Mouse (Mus musculus): ENCODE measurements around the gene Pitx3.
"Not testable (repeated sequence)": the region's sequence is repeated elsewhere in the genome, so short reads cannot be mapped to it uniquely, and the experiment has no call there.

Pitx3 gene

DNA sequence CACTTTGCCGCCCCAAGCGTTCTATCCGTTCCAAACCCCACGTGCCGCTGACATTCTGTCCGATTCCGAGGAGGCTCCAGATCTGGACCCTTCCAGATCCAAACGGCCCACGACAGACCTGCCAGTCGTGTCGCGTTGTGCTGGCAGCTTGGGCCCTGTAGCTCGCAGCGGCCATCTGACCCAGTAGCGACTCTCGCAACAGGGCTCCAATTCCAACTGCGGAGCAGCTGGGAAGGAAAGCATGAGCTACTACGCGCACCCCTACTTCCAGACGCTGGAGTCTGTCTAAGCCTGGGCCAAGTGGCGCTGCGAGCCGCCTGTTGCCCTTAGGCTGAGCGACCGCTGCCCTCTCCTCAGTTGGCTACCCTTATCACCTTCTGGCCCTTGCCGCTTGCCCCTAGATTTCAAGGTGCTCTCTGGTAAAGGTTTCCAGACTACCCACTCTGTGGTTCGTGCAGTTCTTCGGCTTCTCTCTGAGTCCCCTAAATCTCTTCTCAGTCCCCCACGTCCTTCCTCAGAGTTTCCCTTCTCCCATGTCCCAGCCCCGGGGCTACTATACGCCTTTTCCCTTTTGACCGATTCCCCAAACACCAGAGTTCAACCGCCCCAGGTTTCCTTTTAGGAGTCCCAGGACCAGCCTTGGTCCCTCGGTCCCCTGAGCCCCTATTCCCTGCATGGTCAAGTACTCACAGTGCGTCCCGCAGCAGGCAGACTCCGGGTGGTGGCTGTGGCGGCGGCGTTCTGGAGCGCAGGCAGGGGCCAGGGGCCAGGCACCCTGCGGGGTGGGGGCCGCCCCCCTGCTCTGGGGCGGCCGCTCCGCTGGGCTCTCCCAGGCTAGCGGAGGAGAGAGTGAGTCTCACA lies at the start of gene Pitx3:
Gene Pitx3 (minus strand): TSS at position 816 of the 861 bp plus-strand sequence.
- DNase-seq (ENCODE audit: low read depth, low spot score): no peak

DNA sequence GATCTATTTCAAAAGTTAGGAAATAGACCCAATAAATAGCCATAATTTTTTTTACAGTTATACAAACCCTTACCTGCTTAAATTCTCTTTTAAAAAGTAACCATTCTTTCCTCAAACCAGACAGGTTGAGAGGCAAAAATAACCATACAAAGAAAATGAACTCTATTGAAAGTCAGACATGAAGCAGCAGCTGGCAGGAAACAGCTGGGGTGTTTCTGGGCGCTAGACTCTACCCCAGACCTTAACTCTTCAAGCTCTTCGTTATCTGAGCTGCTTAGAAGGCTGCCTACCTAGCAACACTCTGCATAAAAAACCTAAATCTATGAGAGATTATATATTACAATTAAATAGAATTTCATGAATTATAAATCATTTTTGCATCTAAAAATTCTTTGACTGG lies 39.1 kb upstream of the Pitx3 start:
- DNase-seq (ENCODE audit: low read depth, low spot score): no peak

DNA sequence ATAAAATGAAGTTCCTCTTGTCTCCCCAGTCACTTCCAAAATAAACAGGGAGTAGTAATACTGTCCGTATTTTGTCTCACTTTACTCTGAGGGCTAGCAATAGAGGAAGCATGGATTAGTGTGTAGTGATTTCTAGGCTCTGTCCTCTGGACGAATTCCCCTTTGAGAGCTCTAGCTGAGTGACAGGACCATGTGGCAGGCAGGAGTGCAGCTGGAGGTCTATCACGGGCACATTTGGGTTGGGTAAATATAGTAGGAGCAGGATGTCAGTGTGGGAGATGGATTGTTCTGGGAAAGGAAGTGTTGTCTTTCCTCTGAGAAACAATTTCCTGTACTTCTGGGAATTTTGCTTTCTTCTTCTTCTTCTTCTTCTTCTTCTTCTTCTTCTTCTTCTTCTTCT lies 38.5 kb upstream of the Pitx3 start:
- DNase-seq (ENCODE audit: low read depth, low spot score): no peak

DNA sequence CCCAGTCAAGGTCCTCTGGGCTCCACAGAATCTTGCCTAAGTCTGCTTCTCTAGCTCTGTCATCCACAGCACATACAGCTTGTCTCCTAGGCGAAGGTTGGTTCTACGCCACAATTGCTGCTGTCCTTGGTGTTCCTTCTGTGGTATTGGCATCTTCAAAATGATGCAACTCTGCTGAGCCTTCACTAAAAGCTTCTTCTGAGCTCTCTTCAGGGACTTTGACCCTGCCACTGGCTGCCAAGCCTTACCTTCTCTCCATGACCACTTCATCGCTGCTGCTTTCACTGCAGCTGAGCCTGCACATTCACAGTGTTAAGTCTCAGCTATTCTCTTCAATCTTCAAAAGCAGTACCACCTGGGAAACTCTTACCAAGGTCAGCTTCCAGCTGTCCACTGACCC lies 34.1 kb upstream of the Pitx3 start:
- DNase-seq (ENCODE audit: low read depth, low spot score): no peak

DNA sequence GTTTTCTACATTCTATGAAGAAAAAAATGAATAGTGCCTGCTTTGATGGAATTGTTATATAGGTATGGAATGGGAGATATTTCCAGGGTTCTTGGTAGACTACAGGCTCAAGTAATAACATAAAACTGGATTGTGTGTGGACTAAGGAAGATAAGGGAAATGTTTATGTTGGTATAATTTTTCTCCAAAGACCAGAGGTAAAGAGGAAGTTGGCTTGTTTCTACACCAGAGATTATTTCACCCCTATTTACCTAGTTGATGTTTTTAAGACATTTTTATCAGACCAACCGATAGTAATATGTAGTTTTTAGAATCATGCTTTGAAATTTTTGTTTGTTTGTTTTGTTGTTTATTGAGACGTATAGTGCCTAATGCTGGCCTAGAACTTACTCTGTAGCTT lies 32.1 kb upstream of the Pitx3 start:
- no peak for DNase-seq (ENCODE audit: low read depth, low spot score)

DNA sequence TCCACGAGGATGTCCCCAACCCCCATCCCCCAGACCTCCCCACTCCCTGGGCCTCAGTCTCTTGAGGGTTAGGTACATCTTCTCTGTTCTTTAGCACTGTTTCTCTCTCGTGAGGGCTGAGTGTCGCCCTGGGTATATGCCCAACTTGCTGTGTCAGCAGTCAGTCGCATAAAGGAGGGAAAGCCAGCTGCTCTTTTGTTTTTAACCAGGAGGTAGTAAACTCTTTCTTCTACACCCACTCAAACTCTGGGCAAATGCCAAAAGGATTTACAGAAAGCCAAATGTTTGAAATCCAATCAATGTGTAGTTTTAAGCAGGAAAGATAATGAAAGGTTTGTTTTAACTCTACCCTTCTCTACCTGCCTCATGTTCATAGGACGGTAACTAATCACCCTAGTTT lies 28.9 kb upstream of the Pitx3 start:
- no peak for DNase-seq (ENCODE audit: low read depth, low spot score)

DNA sequence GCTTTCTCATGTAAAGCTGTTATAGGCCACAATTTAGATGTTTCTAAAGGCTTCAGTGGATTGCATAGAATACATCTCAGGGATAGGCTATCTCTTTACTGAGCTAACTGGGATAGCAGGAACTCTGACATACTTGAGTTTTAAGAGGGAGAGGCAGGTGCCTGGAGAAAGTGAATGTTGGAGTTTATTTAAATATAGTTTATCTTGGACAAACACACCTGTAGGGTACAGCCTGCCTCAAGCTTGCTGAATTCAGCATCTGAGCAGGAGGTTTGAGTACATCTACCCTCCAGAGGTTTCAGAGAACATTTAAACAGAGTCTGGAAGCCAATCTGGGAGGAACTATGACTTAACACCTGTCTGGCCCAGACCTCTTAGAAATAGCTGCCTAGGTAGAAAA lies 27.0 kb upstream of the Pitx3 start:
- no peak for DNase-seq (ENCODE audit: low read depth, low spot score)

DNA sequence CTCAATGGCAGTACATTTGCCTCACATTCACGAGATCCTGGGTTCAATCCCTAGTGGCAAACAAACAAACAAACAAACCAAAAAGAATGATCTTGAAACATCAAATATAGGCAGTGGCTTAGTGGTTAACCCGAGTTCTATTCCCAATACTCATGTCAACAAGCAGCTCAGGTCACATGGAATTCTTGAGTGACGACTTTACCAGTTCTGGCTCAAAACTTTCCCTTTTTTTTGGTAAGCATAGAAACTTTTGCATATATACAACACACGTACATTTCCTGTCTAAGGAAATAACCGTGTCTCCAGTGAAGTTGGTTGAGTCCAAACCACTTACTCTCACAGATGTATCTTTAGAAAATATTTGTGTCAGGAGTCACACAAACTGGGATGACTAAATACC lies 24.4 kb upstream of the Pitx3 start:
- DNase-seq (ENCODE audit: low read depth, low spot score): no peak

DNA sequence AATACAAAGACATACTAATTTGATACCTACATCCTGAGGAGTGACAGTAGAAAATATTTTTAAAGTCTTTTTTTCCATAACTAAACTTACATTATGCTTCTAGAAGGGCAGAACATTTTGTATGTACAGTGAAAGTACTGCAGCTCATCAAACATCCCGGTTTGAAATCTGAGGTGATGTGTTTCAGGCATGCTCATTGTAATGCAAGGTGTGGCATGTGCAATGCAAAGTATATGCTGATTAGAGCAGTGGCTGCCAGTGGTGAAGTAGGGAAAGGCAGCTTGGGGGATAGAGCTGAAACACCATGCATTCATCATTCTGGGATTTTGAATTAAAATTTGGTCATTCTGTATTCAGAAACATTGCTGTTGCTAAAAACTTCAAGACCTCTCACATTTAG lies 21.8 kb upstream of the Pitx3 start:
- DNase-seq (ENCODE audit: low read depth, low spot score): no peak

DNA sequence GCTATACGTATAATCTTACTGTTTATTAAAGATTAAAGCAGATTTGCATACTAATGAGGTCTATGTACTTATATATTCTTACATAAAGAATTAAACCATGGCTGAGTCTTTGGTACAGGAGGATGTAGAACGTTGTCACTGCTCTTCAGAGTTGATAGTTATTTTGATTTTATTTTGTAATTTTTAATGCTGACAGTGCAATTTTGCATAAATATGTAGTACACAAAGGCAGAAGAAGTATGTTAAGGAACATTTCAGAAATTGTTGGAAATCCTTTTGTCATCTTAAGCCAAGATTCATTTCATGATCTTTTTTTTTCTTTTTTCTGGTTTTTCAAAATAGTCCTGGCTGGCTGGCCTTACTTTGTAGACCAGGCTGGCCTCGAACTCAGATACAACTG lies 21.3 kb upstream of the Pitx3 start:
- DNase-seq (ENCODE audit: low read depth, low spot score): no peak

DNA sequence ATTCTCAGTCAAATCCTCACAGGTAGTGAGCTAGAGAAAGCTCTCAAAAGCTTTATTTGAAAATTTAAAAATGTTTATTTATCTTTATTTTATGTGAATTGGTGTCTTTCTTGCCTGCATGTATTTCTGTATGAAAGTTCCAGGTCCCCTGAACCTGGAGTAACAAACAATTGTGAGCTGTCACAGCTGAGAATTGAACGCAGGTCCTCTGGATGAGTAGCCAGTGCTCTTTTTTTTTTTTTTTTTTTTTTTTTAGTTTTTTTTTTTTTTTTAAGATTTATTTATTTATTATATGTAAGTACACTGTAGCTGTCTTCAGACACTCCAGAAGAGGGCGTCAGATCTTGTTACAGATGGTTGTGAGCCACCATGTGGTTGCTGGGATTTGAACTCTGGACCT lies 19.0 kb upstream of the Pitx3 start:
- DNase-seq (ENCODE audit: low read depth, low spot score): not testable (repeated sequence)

DNA sequence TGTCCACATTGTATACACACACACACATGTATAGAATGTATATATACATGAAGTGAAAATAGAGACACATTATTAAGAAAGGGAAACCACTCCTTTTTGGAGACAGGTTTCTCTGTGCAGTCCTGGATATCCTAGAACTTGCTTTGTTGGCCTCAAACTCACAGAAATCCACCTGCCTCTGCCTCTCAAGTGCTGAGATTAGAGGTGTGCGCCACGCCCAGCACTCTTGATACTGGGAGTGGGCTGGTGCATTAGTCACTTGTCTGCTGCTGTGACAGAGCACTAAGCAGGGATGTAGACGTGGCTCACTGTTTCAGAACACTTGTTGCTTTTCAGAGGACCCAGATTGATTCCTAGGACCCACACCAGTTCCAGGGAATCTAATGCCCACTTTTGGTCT lies 17.8 kb upstream of the Pitx3 start:
- no peak for DNase-seq (ENCODE audit: low read depth, low spot score)

DNA sequence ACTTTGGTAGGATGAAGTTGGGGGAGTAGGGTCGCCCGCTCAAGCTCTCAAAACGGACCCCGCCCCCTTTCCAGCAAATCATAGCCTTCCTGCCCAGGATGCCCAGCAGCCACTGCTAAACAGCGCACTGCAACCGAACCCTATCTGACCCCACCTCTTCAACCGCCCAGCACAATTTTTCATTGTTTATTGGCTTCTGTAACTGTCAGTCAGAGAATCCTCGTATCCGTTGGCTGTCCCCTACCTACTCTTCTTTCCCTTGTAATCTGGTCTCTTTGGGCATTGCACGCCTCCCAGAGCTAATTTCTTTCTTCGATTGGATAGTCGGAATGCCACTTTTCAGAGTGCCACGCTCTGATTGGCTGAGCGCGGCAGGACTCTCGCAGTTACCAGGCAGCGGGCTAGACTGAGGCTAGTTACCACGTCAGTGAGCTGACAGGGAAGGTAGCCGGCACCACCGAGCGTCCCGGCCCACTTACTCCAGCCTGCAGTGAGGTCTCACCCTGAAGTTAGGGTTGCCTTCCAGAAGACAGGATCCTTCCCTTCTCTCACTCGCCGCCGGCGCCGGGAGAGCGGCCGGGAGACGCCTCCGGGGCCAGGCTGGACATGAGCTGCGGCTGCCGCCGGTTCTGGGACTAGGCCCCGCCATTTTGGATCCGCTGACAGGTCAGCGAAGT lies 4.1 kb upstream of the Pitx3 start, which contains the start of gene Gbf1:
Gene Gbf1 (plus strand): TSS at position 383 of the 677 bp plus-strand sequence.
- DNase-seq (ENCODE audit: low read depth, low spot score): peak; percentile 94

DNA sequence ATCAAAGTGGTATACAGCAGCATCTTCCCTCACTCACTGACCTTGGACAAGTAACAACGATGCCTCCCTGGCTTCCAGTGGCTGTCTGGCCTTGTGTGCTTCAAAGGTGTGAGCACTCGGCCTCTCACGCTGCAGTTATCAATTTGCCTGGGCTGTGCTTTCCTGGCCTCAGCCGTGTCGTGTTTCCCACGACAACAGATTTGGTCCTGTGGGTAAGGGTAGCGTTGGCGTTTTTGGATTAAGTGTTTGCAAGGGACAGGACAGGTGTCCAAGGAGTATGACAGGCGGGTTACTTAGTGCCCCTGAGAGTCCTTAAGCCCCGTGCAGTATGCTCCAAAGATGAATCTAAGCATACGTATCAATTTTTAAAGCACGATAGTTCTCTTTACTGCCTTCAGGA lies 965 bp upstream of the Pitx3 start:
- no peak for DNase-seq (ENCODE audit: low read depth, low spot score)

DNA sequence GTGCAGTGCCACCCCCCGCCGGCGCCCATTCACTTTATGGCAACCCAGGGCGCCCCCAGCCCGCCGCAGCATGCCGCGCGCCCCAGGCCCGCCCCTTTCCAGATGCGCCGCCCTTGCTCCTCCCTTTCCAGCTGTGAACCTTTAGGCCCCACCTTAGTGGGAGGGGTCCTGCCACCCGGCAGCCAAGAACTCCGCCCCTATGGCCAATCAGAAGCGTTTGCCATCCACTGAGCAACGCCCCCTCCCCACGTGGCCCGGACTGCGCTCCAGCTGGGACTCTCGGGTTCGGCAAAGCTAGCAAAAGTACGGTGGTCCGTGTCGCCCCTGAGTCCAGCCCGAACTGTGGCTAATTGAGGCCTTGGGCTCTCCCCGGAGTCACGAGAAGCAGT lies 240 bp upstream of the Pitx3 start:
- no peak for DNase-seq (ENCODE audit: low read depth, low spot score)

DNA sequence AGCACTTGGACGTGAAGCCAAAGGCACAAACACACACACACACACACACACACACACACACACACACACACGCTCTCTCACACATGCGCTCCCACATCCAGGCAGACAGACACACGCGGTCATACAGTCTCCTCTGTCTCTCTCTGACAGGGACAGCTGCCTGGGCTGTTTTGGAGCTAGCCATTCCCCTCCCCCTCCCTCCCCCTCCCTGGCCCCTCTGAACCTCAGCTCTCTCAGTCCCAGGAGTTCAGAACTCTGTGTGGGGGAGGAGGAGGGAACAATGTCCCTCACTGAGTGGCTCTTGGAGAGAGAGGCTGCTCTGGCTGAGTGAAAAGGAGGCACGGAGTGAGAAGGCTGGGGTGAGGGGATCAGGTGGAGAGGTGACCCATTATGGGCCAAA lies 7.0 kb downstream of the Pitx3 start:
- DNase-seq (ENCODE audit: low read depth, low spot score): no peak

DNA sequence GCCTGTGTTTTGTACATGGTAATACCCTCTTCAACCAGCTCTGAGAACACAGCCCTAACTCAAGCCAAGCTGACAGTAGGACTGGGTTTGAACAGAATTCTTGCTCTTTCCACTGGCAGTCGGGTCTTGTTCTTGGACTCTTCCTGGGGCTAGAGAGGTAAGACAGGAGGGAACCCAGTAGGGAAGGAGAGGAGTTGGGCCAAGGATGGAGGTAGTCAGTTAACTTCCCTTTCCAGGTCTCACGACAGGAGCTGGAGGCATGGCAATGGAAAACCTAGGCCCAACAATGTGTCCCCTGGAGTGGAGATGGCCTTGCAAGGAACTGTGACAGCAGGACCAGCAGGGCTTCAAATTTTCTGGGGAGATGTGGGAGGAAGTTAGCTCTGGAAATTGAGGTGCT lies 7.8 kb downstream of the Pitx3 start:
- no peak for DNase-seq (ENCODE audit: low read depth, low spot score)

DNA sequence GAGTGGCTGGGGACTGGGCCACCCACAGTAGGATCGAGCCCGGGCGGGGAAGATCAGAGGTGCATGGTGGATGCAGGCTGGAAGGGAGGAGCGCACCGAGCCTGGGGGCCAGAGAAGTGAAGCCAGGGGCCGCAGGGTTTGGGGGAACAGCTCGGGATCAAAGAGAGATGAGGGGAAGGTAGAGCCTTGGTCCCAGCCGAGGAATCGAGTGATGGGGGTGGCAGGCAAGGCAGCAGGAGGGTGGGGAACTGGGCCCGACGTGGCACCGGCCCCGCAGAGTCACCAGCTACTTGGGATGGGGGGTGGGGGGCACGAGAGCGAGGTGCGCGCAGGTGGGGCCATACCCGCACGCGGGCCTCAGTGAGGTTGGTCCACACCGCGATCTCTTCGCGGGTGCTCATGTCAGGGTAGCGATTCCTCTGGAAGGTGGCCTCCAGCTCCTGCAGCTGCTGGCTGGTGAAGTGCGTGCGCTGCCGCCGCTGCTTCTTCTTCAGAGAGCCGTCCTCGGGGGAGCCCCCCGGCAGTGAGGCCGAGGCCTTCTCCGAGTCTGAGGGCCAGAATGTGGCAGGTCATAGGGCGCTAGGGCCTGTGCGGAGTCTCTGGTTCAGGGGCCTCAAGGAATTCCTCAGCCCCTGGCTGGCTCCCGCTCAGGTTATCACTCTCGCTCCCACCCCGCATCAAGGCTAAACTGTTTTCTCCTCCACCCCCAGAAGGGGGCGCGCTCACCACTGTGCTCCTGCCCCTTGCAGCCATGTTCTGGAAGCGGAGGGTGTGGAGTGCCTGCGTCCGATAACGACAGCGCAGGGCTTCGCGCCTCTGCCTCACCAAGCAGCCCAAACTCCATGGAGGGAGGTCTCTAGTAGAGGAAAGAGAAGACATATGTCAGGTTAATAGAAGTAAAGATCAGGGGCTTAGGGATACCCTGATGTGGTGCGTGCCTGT lies 11.2 kb downstream of the Pitx3 start:
- DNase-seq (ENCODE audit: low read depth, low spot score): peak; percentile 54

DNA sequence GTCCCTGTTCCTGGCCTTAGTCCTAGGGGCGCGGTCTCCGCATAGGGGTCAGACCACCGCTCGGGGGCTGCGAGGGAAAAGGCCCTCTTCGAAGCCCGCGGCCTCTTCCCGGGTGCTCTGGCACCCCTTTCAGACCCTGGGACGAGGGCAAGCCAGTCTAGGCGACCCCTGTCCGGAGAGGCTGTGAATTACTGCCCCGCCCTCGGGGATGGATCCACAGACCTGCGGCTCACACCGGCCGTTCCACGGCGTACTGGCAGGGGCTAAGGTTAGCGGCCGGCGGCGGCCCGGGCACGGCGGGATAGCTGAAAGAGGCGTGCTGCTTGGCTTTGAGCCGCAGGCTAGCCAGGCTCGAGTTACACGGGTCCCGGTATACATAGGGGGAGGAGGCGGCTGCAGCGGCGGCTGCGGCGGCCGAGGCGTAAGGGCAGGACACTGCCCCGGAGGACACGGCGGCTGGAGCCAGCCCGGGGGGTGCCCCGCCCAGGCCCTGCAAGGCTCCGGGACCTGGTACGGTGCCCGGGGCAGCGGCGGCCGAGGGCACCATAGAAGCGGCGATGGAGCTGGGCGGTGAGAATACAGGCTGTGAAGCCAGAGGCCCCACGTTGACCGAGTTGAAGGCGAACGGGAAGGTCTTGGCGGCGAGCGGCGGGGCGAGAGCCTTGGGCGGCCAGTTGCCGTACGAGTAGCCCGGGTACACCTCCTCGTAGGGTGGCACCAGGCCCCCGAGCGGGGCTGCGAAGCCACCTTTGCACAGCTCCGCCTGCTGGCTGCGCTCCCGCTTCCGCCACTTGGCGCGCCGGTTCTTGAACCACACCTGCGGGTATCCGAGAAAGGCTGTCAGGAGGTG lies 12.1 kb downstream of the Pitx3 start:
- DNase-seq (ENCODE audit: low read depth, low spot score): no peak

DNA sequence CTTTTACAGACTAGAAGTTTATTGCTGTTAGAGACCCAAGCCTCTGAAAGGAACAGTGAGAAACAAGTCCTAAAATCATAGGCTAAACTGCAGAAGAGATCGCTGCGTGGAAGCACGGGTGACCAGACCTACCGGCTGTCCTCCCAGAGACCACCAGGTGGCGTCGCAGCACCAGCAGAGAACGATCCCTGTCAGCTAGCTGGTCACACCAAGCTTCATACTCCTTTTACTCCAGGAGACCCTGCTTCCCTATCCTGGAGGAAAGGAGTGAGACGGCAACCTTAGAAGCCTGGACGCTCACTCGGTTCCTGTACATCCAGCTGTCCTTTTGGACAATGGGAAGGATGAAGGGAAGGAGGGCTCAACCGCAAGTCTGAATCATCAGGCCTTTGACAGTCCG lies 12.8 kb downstream of the Pitx3 start:
- peak; percentile 44 for DNase-seq (ENCODE audit: low read depth, low spot score)

DNA sequence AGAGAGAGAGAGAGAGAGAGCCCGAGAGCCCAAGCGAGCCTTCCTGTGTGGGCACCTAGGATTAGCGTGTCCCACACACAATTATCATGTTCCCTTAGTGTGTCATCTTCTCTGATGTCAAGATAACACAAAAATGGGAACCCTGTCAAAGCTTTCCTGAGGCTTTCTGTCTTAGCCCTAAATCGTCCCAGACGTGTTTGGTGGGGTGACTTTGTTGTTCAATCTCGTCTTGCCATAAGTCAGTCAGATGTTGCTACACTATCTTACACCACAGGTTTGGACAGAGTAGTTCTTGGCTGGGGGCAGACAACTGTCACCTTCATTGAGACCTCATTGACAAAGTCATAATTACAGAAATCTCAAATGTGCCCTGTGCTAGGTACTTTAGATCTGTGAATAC lies 15.5 kb downstream of the Pitx3 start:
- no peak for DNase-seq (ENCODE audit: low read depth, low spot score)
